Mouse (Mus musculus): ENCODE measurements around the gene Psap. TPM values are rescaled to one million over a fixed set of nuclear protein-coding genes. Genes with fewer than 3 reads are reported as not detected.
A peak's percentile ranks its signal among the peaks of the same experiment; 100 is the strongest.

The Psap gene
- polyA plus RNA-seq, 2 experiments: 46.0 to 172 TPM

DNA sequence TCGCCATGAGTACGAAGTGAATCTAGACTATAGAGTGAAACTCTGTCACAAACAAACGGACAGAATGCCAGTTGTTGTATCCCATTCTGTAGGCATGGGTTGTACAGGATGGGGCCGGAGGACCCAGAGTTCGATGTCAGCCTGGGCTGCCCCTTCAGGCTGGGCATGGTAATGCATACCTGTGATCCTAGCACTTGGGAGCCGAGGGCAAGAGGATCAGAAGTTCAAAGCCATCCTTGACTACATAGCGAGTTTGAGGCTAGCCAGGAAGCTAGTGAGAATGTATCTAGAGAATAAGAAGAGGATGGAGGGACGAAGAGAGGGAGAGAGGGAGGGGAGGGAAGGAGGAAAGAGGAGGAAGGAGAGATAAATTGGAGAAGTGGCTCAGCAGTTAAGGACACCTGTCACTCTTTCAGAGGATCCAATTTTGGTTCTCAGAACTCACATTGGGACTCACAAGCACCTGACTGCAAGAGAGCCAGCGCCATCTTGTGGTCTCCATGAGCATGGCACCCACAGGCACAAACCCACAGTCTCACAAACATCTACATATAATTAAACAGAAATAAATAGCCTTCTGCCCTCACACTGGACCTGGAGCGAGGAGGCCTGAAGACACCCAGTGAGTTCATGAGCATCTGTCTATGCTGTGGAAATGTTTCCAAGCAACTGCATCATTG lies 39.8 kb upstream of the Psap start:
- DNase-seq (ENCODE audit: low read depth in 3 of 3, low spot score in 3 of 3): no peak

GRCm38 (mm10) chr10:60240416-60240815 lies 37.0 kb upstream of the Psap start:
- H3K9me3 ChIP-seq (ENCODE audit: control insufficient read depth, low read length): no peaks in the 10 kb centered on the region
- WGBS (ENCODE audit: insufficient replicate concordance): 69% methylated on average over 6 of the region's 6 CpGs

More for the DNA sequence above, 39.8 kb upstream of the Psap start:
- 46% methylated on average over 10 of the region's 10 CpGs for WGBS (ENCODE audit: insufficient replicate concordance)
- H3K9ac ChIP-seq (replicated peaks): no peak overlapping the region
- no peak for ATAC-seq (ENCODE audit: insufficient read depth)
- no peak overlapping the region for H3K4me3 ChIP-seq (ENCODE audit: insufficient read depth in 1 of 2, low read depth in 2 of 2, low read length in 2 of 2)
- H3K4me1 ChIP-seq (replicated peaks; ENCODE audit: control insufficient read depth in 2 of 2, insufficient read depth in 2 of 2, low read length in 1 of 2): no peaks in the 10 kb centered on the region
- peak; percentile 79 for TF ChIP-seq CTCF (IDR thresholded peaks at IDR 0.05; ENCODE audit: low read depth)
- no peak for TF ChIP-seq EP300 (IDR thresholded peaks at IDR 0.05; ENCODE audit: low read depth)
- H3K36me3 ChIP-seq (replicated peaks; ENCODE audit: control insufficient read depth, insufficient read depth, low read depth): no peaks in the 10 kb centered on the region
- no peaks in the 10 kb centered on the region for H3K27me3 ChIP-seq (ENCODE audit: control insufficient read depth, insufficient read depth, low read length)
- no peak overlapping the region for H3K27ac ChIP-seq
- H3K9me3 ChIP-seq (ENCODE audit: control insufficient read depth, low read length): no peaks in the 10 kb centered on the region
- no peak overlapping the region for H3K4me2 ChIP-seq (ENCODE audit: low read depth)

DNA sequence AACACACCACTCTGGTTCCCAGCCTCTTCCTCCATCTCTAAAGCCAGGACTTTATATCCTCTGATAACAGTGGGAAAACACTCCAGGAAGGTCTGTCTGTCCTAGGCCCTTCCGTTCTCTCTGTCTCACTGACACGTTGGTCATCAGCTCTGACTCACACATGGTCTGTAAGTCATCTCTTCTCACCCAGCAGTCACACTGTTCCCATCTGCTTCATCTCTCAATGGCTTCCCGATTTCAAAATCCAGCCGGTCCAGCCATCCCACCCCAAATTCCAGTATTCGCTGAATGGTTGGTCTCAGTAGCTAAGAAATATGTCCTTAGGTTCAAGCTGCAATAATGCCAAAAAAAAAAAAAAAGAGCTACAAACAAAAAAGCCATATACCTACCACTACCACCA lies 33.5 kb upstream of the Psap start:
- TF ChIP-seq EP300 (IDR thresholded peaks at IDR 0.05; ENCODE audit: low read depth) (no peak), CTCF (IDR thresholded peaks at IDR 0.05; ENCODE audit: low read depth) (no peak)
- no peaks in the 10 kb centered on the region for H3K9me3 ChIP-seq (ENCODE audit: control insufficient read depth, low read length)
- ATAC-seq (ENCODE audit: insufficient read depth) (no peak), DNase-seq (ENCODE audit: low read depth in 3 of 3, low spot score in 3 of 3) (no peak)
- no peak overlapping the region for H3K4me3 ChIP-seq (ENCODE audit: insufficient read depth in 1 of 2, low read depth in 2 of 2, low read length in 2 of 2)
- H3K36me3 ChIP-seq (replicated peaks; ENCODE audit: control insufficient read depth, insufficient read depth, low read depth): no peaks in the 10 kb centered on the region
- WGBS (ENCODE audit: insufficient replicate concordance): 70% methylated on average over 5 of the region's 5 CpGs
- no peak overlapping the region for H3K27ac ChIP-seq
- no peaks in the 10 kb centered on the region for H3K4me1 ChIP-seq (replicated peaks; ENCODE audit: control insufficient read depth in 2 of 2, insufficient read depth in 2 of 2, low read length in 1 of 2)
- no peak overlapping the region for H3K4me2 ChIP-seq (ENCODE audit: low read depth)
- H3K27me3 ChIP-seq (ENCODE audit: control insufficient read depth, insufficient read depth, low read length): no peaks in the 10 kb centered on the region
- no peak overlapping the region for H3K9ac ChIP-seq (replicated peaks)

More at GRCm38 (mm10) chr10:60240416-60240815, 37.0 kb upstream of the Psap start:
- Histone ChIP-seq H3K36me3 (replicated peaks; ENCODE audit: control insufficient read depth, insufficient read depth, low read depth) (no peaks in the 10 kb centered on the region), H3K9ac (replicated peaks) (no peak overlapping the region), H3K27ac (no peak overlapping the region), H3K4me3 (ENCODE audit: insufficient read depth in 1 of 2, low read depth in 2 of 2, low read length in 2 of 2) (no peak overlapping the region), H3K4me1 (replicated peaks; ENCODE audit: control insufficient read depth in 2 of 2, insufficient read depth in 2 of 2, low read length in 1 of 2) (no peaks in the 10 kb centered on the region), H3K4me2 (ENCODE audit: low read depth) (no peak overlapping the region), H3K27me3 (ENCODE audit: control insufficient read depth, insufficient read depth, low read length) (no peaks in the 10 kb centered on the region)
- DNase-seq (ENCODE audit: low read depth in 3 of 3, low spot score in 3 of 3) (no peak), ATAC-seq (ENCODE audit: insufficient read depth) (no peak)
- TF ChIP-seq EP300 (IDR thresholded peaks at IDR 0.05; ENCODE audit: low read depth) (no peak), CTCF (IDR thresholded peaks at IDR 0.05; ENCODE audit: low read depth) (no peak)

DNA sequence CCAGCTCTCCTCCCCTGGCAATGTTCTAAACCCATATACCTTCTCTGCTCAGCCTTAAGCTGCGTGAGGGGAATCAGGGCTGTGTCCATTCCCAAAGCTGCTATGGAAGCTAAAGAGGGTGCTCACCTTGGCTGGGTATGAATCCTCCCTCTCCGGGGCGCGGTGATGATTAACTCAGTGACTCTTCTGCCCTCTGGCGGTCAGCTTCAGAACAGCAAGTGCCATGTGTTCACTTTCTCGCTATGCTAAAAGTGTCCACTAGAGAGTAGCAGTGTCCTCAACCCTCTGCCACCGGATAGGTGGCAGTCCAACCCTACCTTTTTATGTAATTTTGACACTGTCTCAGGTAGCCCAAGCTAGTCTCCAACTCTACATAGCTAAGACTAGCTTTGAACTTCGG lies 32.4 kb upstream of the Psap start:
- Histone ChIP-seq H3K27me3 (ENCODE audit: control insufficient read depth, insufficient read depth, low read length) (no peaks in the 10 kb centered on the region), H3K9ac (replicated peaks) (no peak overlapping the region), H3K9me3 (ENCODE audit: control insufficient read depth, low read length) (no peaks in the 10 kb centered on the region), H3K4me3 (ENCODE audit: insufficient read depth in 1 of 2, low read depth in 2 of 2, low read length in 2 of 2) (no peak overlapping the region), H3K36me3 (replicated peaks; ENCODE audit: control insufficient read depth, insufficient read depth, low read depth) (no peaks in the 10 kb centered on the region), H3K27ac (no peak overlapping the region), H3K4me1 (replicated peaks; ENCODE audit: control insufficient read depth in 2 of 2, insufficient read depth in 2 of 2, low read length in 1 of 2) (no peaks in the 10 kb centered on the region), H3K4me2 (ENCODE audit: low read depth) (no peak overlapping the region)
- 5% methylated on average over 8 of the region's 8 CpGs for WGBS (ENCODE audit: insufficient replicate concordance)
- ATAC-seq (ENCODE audit: insufficient read depth): peak; percentile 33; the same call in 1 of the 2 replicates
- TF ChIP-seq EP300 (IDR thresholded peaks at IDR 0.05; ENCODE audit: low read depth) (no peak), CTCF (IDR thresholded peaks at IDR 0.05; ENCODE audit: low read depth) (peak; percentile 99)
- peak; percentile 64 to 74 (median 68) for DNase-seq (ENCODE audit: low read depth in 3 of 3, low spot score in 3 of 3)

GRCm38 (mm10) chr10:60245635-60246034 lies 31.8 kb upstream of the Psap start:
- no peak overlapping the region for H3K27ac ChIP-seq
- ATAC-seq (ENCODE audit: insufficient read depth): no peak
- H3K27me3 ChIP-seq (ENCODE audit: control insufficient read depth, insufficient read depth, low read length): no peaks in the 10 kb centered on the region
- WGBS (ENCODE audit: insufficient replicate concordance): 66% methylated on average over 7 of the region's 7 CpGs
- no peaks in the 10 kb centered on the region for H3K9me3 ChIP-seq (ENCODE audit: control insufficient read depth, low read length)
- no peak for TF ChIP-seq EP300 (IDR thresholded peaks at IDR 0.05; ENCODE audit: low read depth)
- no peak for TF ChIP-seq CTCF (IDR thresholded peaks at IDR 0.05; ENCODE audit: low read depth)
- H3K9ac ChIP-seq (replicated peaks): no peak overlapping the region
- no peaks in the 10 kb centered on the region for H3K36me3 ChIP-seq (replicated peaks; ENCODE audit: control insufficient read depth, insufficient read depth, low read depth)
- no peaks in the 10 kb centered on the region for H3K4me1 ChIP-seq (replicated peaks; ENCODE audit: control insufficient read depth in 2 of 2, insufficient read depth in 2 of 2, low read length in 1 of 2)
- no peak overlapping the region for H3K4me2 ChIP-seq (ENCODE audit: low read depth)
- no peak overlapping the region for H3K4me3 ChIP-seq (ENCODE audit: insufficient read depth in 1 of 2, low read depth in 2 of 2, low read length in 2 of 2)
- no peak for DNase-seq (ENCODE audit: low read depth in 3 of 3, low spot score in 3 of 3)

All from liver, embryonic 14.5 days (tissue).